Mouse (Mus musculus): ENCODE measurements at regions not wholly inside any gene's neighbourhood (a gene's known extent, or its start where the extent isn't known, plus 50 kb on each side); places are given as distances from the start of the nearest gene placed in this dataset.

DNA sequence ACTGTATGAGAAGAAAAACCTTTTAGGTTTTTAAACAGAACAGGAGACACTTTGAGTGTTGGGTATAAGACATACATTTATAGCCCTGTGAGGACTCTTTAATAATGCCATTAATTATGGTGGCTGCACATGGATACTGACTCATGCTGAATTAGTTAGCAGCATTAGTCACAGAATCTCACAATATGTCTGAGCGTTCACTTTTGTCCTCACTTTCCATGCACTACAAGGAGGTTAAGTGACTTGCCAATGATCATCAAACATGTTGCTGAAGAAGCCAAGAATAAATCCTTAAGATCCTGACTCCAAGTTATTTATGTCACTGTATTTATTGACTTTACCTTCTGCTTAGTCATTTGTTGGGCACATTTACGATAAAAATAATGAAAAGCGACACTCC is 105.6 kb upstream of the Atxn7l3b start:
- DNase-seq (ENCODE audit: extremely low read depth, low read depth), result no peak

DNA sequence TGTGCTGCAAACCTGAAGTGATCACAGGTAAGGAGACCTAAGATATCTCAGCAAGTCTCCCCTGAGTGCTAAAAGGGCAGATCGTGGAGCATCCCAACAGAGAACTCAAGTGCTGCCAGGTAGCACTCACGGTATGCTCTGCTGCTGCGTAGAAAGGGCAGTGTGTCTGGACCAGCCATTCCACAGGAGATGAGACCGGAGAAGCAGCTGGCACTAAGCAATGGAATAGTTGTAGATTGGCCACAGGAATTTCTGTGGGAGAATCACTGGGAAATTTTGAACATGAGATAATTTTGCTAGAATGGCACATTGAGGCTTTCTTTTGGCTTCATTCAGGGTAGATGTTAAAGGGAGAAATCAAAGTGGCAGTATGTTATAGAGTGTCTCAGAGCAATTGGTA is 104.1 kb upstream of the Atxn7l3b start:
- no peak for DNase-seq (ENCODE audit: extremely low read depth, low read depth)

GRCm38 (mm10) chr10:113027300-113027699 is 98.5 kb upstream of the Atxn7l3b start:
- peak; percentile 38 for DNase-seq (ENCODE audit: extremely low read depth, low read depth)

- DNase-seq (ENCODE audit: extremely low read depth, low read depth), result no peak
These were observed 95.8 kb upstream of the Atxn7l3b start for GRCm38 (mm10) chr10:113024633-113025032.

DNA sequence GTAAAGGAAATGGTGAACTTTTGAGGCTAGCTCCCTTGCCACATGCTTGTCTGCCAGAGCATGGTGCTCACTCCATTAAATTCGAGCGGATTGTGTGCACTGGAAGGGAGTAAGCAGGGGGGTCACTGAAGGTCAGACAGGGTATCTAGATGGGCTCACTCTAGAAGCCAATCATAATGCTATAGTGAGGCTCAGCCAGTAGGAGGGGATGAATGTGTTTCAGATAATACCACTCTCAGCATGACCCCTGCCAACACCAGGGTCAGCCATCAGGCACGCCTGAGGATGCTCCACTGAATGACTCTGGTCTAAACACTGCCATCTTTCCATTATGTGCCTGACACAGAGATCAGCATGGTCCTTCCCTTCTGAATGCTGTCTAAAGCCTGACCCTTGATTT is 80.3 kb upstream of the Atxn7l3b start:
- DNase-seq (ENCODE audit: extremely low read depth, low read depth), result no peak

GRCm38 (mm10) chr10:112990720-112991119 is 61.9 kb upstream of the Atxn7l3b start:
- no peak for DNase-seq (ENCODE audit: extremely low read depth, low read depth)

GRCm38 (mm10) chr10:112982697-112983096 is 53.9 kb upstream of the Atxn7l3b start:
- DNase-seq (ENCODE audit: extremely low read depth, low read depth), result no peak
